In the genomic region with DNA sequence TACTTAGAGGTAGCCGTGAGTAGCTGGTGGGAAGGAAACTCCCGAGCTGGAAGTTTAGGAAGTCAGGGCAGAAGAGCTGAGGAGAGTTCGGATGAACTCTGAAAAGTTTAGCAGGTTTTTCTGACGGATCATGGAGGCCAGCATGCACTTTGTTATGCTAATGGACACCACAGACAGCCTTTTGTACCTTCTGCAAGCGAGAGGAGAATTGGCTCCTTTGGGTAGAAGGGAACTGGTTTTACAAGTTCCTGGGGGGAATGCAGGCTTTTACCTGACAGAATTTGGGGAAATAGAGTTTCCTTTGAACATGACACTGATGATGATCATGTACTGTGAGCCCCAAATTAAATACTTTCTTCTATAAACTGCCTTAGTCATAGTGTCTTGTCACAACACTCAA, we compare ENCODE assay signal across 1 mouse cellular context.
TF ChIP-seq lines count a peak whose summit lies in the region.

No protein-coding gene starts in this region.

TF ChIP-seq in ES-E14, 5 proteins besides CTCF, POLR2A, EP300 and RAD21:
- TF ChIP-seq ZNF384 (IDR thresholded peaks at IDR 0.05; ENCODE audit: low read depth, low read length) (no peak; the same call in 1 of the 2 replicates), CHD2 (IDR thresholded peaks at IDR 0.05; ENCODE audit: low read depth, low read length) (peak; percentile 66; the same call in 1 of the 2 replicates), ZC3H11A (IDR thresholded peaks at IDR 0.05; ENCODE audit: borderline replicate concordance, low read depth, low read length) (no peak), MAFK (IDR thresholded peaks at IDR 0.05; ENCODE audit: insufficient read depth, low read depth, low read length) (no peak), HCFC1 (IDR thresholded peaks at IDR 0.05; ENCODE audit: borderline replicate concordance, insufficient read depth, low read length) (0 out of 2 replicates have a peak, but pooled peaks have one; percentile 26)
TF ChIP-seq in ES-E14: peak in this region for 2.
